Mouse (Mus musculus): ENCODE measurements at regions not wholly inside any gene's neighbourhood (a gene's known extent, or its start where the extent isn't known, plus 50 kb on each side); places are given as distances from the start of the nearest gene placed in this dataset.

- TF ChIP-seq CTCF (conservative IDR thresholded peaks at IDR 0.05; ENCODE audit: insufficient read depth, insufficient read length, low read depth, low read length) (no peak), POLR2A (IDR thresholded peaks at IDR 0.05; ENCODE audit: low read depth, low read length) (no peak)
Measured at GRCm38 (mm10) chr8:75291921-75292320, 78.2 kb downstream of the Rasd2 start.
